9 mouse cellular contexts compared by ENCODE assay signal in genomic region chr19:36677101-36678081, GRCm38 (mm10). TPM values are rescaled to one million over a fixed set of nuclear protein-coding genes. Genes with fewer than 3 reads are reported as not detected.
DNase-seq lines count a peak whose midpoint lies in the region; ATAC-seq and TF ChIP-seq lines count a peak whose summit lies in the region.
"Had no signal": no experiment of that assay in that cellular context is flagged by ENCODE, and none has a peak within 500 bp of the region (broad histone marks: within the 10 kb centered on the region; RNA-seq: fewer than 3 reads in every experiment).

No protein-coding gene starts in this region.

- H3K9me3 ChIP-seq in lung, embryonic 14.5 days (ENCODE audit: low read depth, low read length) = no peaks in the 10 kb centered on the region
- no peaks in the 10 kb centered on the region for H3K9me3 ChIP-seq in forebrain, embryonic 14.5 days (replicated peaks; ENCODE audit: control insufficient read depth, low read length)
- H3K9me3 ChIP-seq in heart, embryonic 12.5 days (replicated peaks) = no peaks in the 10 kb centered on the region
- H3K9me3 ChIP-seq in liver, postnatal 0 days (ENCODE audit: low read length) = no peaks in the 10 kb centered on the region
- H3K9me3 ChIP-seq: embryonic facial prominence, embryonic 13.5 days had no signal

- ATAC-seq in lung, embryonic 14.5 days (ENCODE audit: insufficient read depth) = no peak
- peak; percentile 32; the same call in 1 of the 2 replicates for ATAC-seq in forebrain, embryonic 14.5 days
- no peak for ATAC-seq in heart, embryonic 12.5 days (ENCODE audit: insufficient number of reproducible peaks, low FRiP score)
- ATAC-seq in liver, postnatal 0 days = no peak

- DNase-seq in lung, embryonic 14.5 days = peak; percentile 59
- DNase-seq in lung, postnatal 25 days (ENCODE audit: low spot score) = no peak
- DNase-seq in forebrain, embryonic 14.5 days (ENCODE audit: low spot score) = no peak
- DNase-seq in liver, postnatal 0 days = no peak
- no peak for DNase-seq in T-cell, adult 2 months (ENCODE audit: low spot score)
- DNase-seq in urinary bladder, postnatal 4 days (ENCODE audit: low spot score in 2 of 2) = no peak
- DNase-seq: kidney, postnatal 36 days had no signal

- H3K36me3 ChIP-seq in lung, embryonic 14.5 days (ENCODE audit: insufficient read depth) = no peaks in the 10 kb centered on the region
- H3K36me3 ChIP-seq in forebrain, embryonic 14.5 days (ENCODE audit: control insufficient read depth, insufficient read depth, low read length) = no peaks in the 10 kb centered on the region
- no peaks in the 10 kb centered on the region for H3K36me3 ChIP-seq in heart, embryonic 12.5 days
- H3K36me3 ChIP-seq in liver, postnatal 0 days (replicated peaks; ENCODE audit: insufficient read depth, low read length) = no peaks in the 10 kb centered on the region
- H3K36me3 ChIP-seq: embryonic facial prominence, embryonic 13.5 days had no signal

- H3K4me1 ChIP-seq in lung, embryonic 14.5 days (ENCODE audit: insufficient read depth) = peaks cover 40% of the 10 kb centered on the region
- peaks cover 19% of the 10 kb centered on the region for H3K4me1 ChIP-seq in forebrain, embryonic 14.5 days (ENCODE audit: control insufficient read depth, insufficient read depth, low read length)
- H3K4me1 ChIP-seq in heart, embryonic 12.5 days (replicated peaks) = peaks cover 46% of the 10 kb centered on the region
- H3K4me1 ChIP-seq in liver, postnatal 0 days (ENCODE audit: insufficient read depth) = peaks cover 9% of the 10 kb centered on the region; the same call in 1 of the 2 replicates

- no peaks in the 10 kb centered on the region for H3K27me3 ChIP-seq in lung, embryonic 14.5 days (ENCODE audit: insufficient read depth, low read length)
- no peaks in the 10 kb centered on the region for H3K27me3 ChIP-seq in forebrain, embryonic 14.5 days (replicated peaks; ENCODE audit: control insufficient read depth, insufficient read depth, low read length)
- no peaks in the 10 kb centered on the region for H3K27me3 ChIP-seq in heart, embryonic 12.5 days (replicated peaks)
- no peaks in the 10 kb centered on the region for H3K27me3 ChIP-seq in liver, postnatal 0 days (ENCODE audit: insufficient read depth, low read length)
- H3K27me3 ChIP-seq: embryonic facial prominence, embryonic 13.5 days had no signal

- TF ChIP-seq CTCF in lung, embryonic 14.5 days (IDR thresholded peaks at IDR 0.05; ENCODE audit: low read depth) = no peak
- no peak for TF ChIP-seq CTCF in liver, postnatal 0 days (IDR thresholded peaks at IDR 0.05; ENCODE audit: low read depth)

- no peak for TF ChIP-seq EP300 in liver, postnatal 0 days (IDR thresholded peaks at IDR 0.05; ENCODE audit: low read depth)

- peak overlapping the region; percentile 61; the same call in 1 of the 2 replicates for H3K27ac ChIP-seq in lung, embryonic 14.5 days (ENCODE audit: low read depth)
- H3K27ac ChIP-seq in forebrain, embryonic 14.5 days (ENCODE audit: low read depth, low read length) = no peak overlapping the region
- peak overlapping the region; percentile 90 for H3K27ac ChIP-seq in heart, embryonic 12.5 days (ENCODE audit: poor library complexity, severe bottlenecking)
- H3K27ac ChIP-seq in liver, postnatal 0 days (ENCODE audit: low read depth) = no peak overlapping the region; the same call in 1 of the 2 replicates
- H3K27ac ChIP-seq: embryonic facial prominence, embryonic 13.5 days had no signal

- WGBS in lung, embryonic 14.5 days = 59% methylated on average over 18 of the region's 18 CpGs
- WGBS in forebrain, embryonic 14.5 days = 73% methylated on average over 18 of the region's 18 CpGs
- WGBS in heart, embryonic 12.5 days = 57% methylated on average over 18 of the region's 18 CpGs
- 72% methylated on average over 18 of the region's 18 CpGs for WGBS in liver, postnatal 0 days (ENCODE audit: insufficient replicate concordance)

- no peak overlapping the region for H3K4me2 ChIP-seq in lung, embryonic 14.5 days
- no peak overlapping the region for H3K4me2 ChIP-seq in forebrain, embryonic 14.5 days (ENCODE audit: low read length)
- H3K4me2 ChIP-seq in heart, embryonic 12.5 days = no peak overlapping the region
- H3K4me2 ChIP-seq in liver, postnatal 0 days (ENCODE audit: low read depth, low read length) = no peak overlapping the region
- H3K4me2 ChIP-seq: embryonic facial prominence, embryonic 13.5 days had no signal

- H3K9ac ChIP-seq in lung, embryonic 14.5 days = no peak overlapping the region
- no peak overlapping the region for H3K9ac ChIP-seq in forebrain, embryonic 14.5 days (ENCODE audit: low read length)
- peak overlapping the region; percentile 52; the same call in 1 of the 2 replicates for H3K9ac ChIP-seq in heart, embryonic 12.5 days
- H3K9ac ChIP-seq in liver, postnatal 0 days (replicated peaks) = peak overlapping the region; percentile 6; the same call in 1 of the 2 replicates
- H3K9ac ChIP-seq: embryonic facial prominence, embryonic 13.5 days had no signal

- no peak overlapping the region for H3K4me3 ChIP-seq in lung, embryonic 14.5 days (ENCODE audit: low read depth, low read length)
- no peak overlapping the region for H3K4me3 ChIP-seq in forebrain, embryonic 14.5 days (ENCODE audit: low read depth, low read length)
- H3K4me3 ChIP-seq in heart, embryonic 12.5 days = no peak overlapping the region
- no peak overlapping the region for H3K4me3 ChIP-seq in liver, postnatal 0 days (ENCODE audit: low read depth, low read length)
- H3K4me3 ChIP-seq: embryonic facial prominence, embryonic 13.5 days had no signal

RNA-seq across cellular contexts. Expression of gene Ppp1r3c, which starts 59.1 kb away (rescaled TPM):
- polyA plus RNA-seq in lung, embryonic 14.5 days (2014; fragmentation: Nextera tagmentation; extraction: Ambion mirVana) = 67.5 and 80.9 TPM in 2 replicates
- polyA plus RNA-seq in forebrain, embryonic 14.5 days (2014; fragmentation: Nextera tagmentation; extraction: Ambion mirVana) = 8.9 and 9.3 TPM in 2 replicates
- polyA plus RNA-seq in heart, embryonic 12.5 days (2016; fragmentation: Nextera tagmentation; extraction: Ambion mirVana) = 53.3 and 55.1 TPM in 2 replicates
- 11.3 and 12.0 TPM in 2 replicates for polyA plus RNA-seq in liver, postnatal 0 days (2015; fragmentation: Nextera tagmentation; extraction: Ambion mirVana)

Comparison
In these comparisons a context has a peak if more than half of its experiments do, and no peak if none do; other contexts are left out.
1. H3K27ac ChIP-seq: peak in lung, embryonic 14.5 days (single experiment) and heart, embryonic 12.5 days (single experiment); none in forebrain, embryonic 14.5 days (single experiment) and liver, postnatal 0 days (single experiment).
2. H3K9ac ChIP-seq: peak in heart, embryonic 12.5 days (single experiment) and liver, postnatal 0 days (single experiment); none in lung, embryonic 14.5 days (single experiment) and forebrain, embryonic 14.5 days (single experiment).